Mouse (Mus musculus): ENCODE measurements around the gene Nrxn3.

- TF ChIP-seq POLR2A (IDR thresholded peaks at IDR 0.05; ENCODE audit: borderline replicate concordance, low read depth, low read length) (no peak), CTCF (IDR thresholded peaks at IDR 0.05; ENCODE audit: low read depth, low read length) (no peak)
These were observed 1363.2 kb downstream of the Nrxn3 start for GRCm38 (mm10) chr12:90085862-90086261.
